Mouse (Mus musculus) adrenal gland, adult 18-20 months (tissue): ENCODE results near the gene Vsir. TPM values are rescaled to one million over a fixed set of nuclear protein-coding genes. Genes with fewer than 3 reads are reported as not detected.
A peak's percentile ranks its signal among the peaks of the same experiment; 100 is the strongest.

Experiments used
- DNase-seq, 2 experiments: peaks; one replicate each; pipeline ENCODE4 v3.0.0; 2021 to 2022; ENCODE audit warnings: low spot score in 2 of 2
- total RNA-seq, 2 experiments: library from RNA; stranded (reverse); gene quantifications; 1 replicate in 1 of 2; 2 replicates in 1 of 2; pipeline ENCODE4 v1.2.3; 2021

Gene Vsir
- total RNA-seq, 2 experiments from 2014 or later = 12.2 to 25.5 TPM

GRCm38 (mm10) chr10:60380229-60380628, 33.6 kb downstream of the Vsir start:
- no peak for DNase-seq

GRCm38 (mm10) chr10:60381142-60381925, 34.7 kb downstream of the Vsir start:
- DNase-seq = no peak

DNA sequence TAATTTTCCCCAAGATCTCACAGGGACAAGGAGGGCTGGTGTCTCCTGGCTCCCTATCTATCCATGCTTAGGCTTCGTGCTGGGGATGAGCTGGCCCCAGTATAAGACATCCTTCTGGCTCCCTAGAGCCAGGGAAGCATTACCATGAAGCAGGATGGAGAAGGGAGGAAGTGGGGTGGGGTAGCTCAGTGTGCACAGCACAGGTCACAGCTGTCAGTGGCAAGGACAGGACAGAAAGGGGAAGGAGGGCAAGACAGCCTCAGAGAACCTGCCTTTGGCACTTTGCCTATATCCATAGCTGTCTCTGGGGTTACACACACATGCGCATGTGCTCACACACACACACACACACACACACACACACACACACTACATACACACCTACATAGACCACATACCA, 41.7 kb downstream of the Vsir start:
- no peak for DNase-seq

- no peak for DNase-seq
Measured at GRCm38 (mm10) chr10:60389447-60389865, 42.8 kb downstream of the Vsir start.

DNA sequence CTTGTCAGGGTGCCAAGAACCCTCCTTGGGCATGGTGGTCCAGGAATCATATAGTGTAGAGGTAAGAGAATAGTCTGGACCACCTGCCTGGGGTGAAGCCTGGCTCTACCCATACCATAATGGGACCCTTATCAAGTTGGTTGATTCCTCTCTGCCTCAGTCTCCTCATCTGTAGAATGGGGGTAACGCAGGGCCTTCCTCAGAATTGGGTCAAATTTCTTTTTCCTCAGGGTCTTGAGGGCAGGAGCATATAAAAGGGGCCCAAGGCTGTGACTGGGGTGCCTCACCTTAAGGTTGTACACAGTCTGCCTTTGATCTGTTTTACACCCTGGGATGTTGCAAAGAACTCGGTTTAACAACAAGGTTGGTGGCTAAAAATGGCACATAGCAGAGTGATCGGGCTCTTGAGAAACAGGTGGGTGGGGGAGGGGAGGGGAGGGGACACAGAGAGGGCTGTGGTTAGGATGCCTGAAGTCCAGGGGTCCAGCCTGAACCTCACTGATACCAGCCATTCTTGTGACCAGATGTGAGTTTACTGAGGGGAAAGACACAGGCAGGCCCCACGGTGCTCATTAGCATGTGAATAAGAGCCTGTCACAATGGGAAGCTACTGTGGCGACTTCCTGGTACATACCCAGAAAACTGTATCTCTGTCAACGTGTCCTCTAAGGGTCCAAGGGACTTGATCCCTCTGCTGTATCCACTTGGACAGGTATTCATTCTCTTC, 43.7 kb downstream of the Vsir start:
- no peak for DNase-seq

GRCm38 (mm10) chr10:60390904-60391420, 44.3 kb downstream of the Vsir start:
- no peak for DNase-seq

DNA sequence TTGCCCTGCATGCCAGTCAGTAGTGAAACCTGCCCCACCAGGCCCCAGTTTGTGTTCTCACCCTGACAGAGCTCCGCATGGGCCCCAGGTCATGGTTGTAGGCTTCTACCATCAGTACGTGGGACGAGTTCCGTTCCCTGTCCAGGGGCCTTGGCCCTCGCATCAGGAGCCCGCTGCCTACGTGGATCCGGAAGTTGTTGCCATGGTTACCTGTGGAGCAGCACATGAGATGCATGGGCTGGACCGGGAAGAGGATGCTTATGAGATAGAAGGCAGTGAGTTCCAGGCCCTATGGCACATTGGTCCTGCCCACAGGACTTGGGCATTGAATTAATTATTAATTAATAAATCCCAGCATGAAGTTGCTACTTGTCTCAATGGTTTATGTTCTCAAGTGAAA, 45.0 kb downstream of the Vsir start:
- no peak for DNase-seq

GRCm38 (mm10) chr10:60394936-60395335, 48.3 kb downstream of the Vsir start:
- DNase-seq = no peak

- no peak for DNase-seq
Measured at GRCm38 (mm10) chr10:60395605-60396004, 49.0 kb downstream of the Vsir start.

GRCm38 (mm10) chr10:60398051-60398814, 51.6 kb downstream of the Vsir start:
- DNase-seq = no peak

- DNase-seq = no peak
Measured at GRCm38 (mm10) chr10:60399449-60399848, 52.8 kb downstream of the Vsir start, which contains the start of gene Gm17455. Gene Gm17455 (plus strand): TSS chr10:60399726.

DNA sequence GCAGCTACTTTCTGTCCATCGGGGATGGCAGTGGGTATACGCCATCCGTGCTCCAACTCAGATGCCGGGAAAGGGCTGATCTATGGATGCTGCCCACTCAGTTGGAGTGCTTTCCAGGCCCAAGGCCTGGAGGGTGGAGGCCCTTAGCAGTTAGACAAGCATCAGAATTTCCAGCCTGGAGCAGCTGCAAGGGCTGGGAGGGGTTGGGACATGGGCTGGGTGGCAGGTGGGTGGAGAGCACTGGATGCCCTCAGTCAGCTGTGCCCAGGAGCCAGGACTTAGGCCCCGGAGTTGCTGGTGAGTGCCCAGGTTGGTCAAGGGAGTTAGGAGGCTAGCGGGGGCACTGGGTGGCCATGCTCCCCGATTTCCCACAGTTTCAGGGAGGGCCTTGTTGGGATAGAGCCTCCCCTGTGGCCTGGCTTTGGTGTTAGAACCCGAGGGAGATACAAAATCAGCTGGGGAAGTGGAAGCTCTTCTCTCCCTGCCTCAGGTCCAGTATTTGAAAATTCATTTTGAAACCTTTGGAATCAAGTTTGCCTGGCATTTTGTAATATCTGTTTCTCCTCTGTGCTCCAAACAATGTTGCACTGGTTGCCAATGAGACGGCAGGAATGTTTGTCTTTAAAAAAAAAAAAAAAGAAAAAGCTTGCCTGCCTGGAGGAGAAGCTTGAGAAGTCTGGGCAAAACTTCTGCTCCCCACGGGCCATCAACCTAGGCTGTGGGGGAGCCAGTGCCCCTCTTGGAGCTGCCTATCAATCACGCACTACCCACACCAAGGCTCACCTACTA, 54.0 kb downstream of the Vsir start:
- DNase-seq = no peak

- DNase-seq = no peak
Measured at GRCm38 (mm10) chr10:60405460-60406177, 59.0 kb downstream of the Vsir start.

DNA sequence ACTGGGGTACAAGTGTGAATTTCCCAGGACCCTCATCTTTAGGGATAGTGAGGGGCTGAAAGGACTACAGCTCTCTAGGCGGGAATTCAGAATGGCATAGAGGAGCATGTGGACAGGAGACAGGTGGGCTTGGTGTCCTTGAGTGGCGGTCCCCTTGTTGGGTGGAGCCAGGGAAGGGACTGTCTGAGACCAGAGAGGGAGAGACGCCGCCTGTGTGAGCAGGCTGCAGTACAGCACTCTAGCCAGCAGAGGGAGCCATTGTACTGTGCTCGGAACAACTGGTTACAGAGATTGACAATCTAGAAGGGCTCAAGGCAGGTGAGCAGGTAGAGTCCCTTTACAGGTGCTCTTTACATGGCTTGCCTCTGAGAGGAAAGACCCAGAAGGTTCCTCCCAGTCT, 61.2 kb downstream of the Vsir start:
- DNase-seq = peak; percentile 61 to 68

DNA sequence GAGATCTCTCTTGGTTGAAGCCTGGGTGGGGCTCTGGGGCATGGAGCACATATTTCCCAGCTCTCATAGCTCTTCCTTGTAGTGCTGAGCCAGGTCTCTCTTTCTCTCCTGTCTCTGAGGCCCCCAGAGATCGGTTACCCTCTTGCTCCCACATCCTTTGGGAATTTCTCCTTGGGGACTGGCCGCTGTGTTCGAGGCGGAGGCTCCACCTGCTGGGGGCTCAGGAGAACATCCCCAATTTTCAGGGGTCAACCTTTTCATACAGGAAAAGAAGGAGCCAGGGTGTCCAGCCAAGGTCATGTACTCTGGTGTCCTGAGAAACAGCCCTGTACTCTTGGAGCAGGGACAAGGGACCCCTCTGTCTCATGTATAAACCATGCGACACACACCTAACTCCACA, 65.1 kb downstream of the Vsir start:
- DNase-seq = no peak

DNA sequence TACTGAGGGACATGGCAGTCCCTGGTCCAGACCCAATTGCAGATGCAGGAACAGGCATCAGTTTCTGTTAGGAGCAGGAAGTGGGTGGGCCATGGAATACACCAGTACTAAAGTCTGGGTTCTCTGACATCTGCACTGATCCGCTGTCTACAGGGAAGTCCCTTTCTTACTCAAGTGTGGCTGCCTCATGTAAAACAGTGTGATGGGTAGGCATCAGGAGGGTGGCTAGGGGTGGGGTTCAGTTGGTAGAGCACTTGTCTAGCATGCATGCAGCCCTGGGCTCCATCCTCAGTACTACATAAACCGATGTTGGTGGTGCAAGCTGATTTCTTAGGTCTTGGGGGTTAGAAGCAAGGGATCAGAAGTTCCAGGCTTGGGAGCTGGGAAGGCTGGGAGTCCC, 67.1 kb downstream of the Vsir start:
- no peak for DNase-seq

DNA sequence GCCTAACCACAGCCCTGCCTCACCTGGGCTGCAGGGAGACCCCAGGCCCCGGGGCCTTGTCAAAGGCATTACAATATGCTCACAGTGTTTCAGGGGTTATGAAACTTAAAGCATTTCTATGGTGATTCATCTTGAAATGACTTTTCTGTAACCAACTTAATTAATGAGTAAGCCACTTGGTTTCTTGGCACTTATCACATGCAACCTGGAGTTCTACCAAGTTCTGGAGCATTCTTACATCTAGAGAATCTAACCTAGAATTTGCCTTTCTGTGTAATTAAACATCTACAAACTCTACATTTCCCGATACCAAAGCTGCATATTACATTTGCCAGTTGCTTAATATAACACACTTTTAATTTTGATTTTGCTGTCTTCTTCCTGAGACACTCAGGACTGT, 70.4 kb downstream of the Vsir start:
- no peak for DNase-seq

GRCm38 (mm10) chr10:60418137-60418536, 71.5 kb downstream of the Vsir start:
- peak; percentile 66 to 69 for DNase-seq

DNA sequence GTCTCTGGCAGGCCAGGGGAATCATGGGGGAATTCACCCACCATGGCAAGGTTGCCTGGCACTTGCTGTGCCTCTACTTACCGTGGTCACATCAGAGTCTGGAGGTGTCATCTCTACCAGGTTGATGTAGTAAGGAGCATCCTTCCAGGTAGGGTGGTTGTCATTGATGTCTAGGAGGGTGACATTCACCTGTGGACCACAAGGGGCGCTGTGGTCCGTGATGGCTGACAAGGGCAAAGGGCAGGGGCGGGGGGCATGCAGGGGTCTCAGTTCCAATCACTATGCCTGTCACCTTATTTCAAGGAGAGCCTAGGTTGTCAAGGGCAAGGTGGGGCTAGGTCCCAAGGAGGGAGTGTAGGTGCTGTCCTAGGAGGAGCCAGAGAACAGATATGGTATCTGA, 73.0 kb downstream of the Vsir start:
- no peak for DNase-seq
